Mouse (Mus musculus) gonadal fat pad, adult 2 months (tissue): ENCODE data around the gene Trem1. TPM values are rescaled to one million over a fixed set of nuclear protein-coding genes. Genes with fewer than 3 reads are reported as not detected.

Experiments
- DNase-seq: peaks from one replicate; pipeline ENCODE4 v3.0.0-alpha.2; 2012; ENCODE audit warnings: low read depth
- polyA plus RNA-seq: library from polyadenylated mRNA; depleted of rRNA; stranded (reverse); fragments of >200 nt; gene quantifications from 2 replicates; pipeline ENCODE4 v1.2.3, GENCODE M21; 2012; rRNA removed

Trem1 gene
- polyA plus RNA-seq, 1 experiment: 0.14 TPM

GRCm38 (mm10) chr17:48267591-48267990 is 35.0 kb downstream of the Trem1 start:
- no peak for DNase-seq

GRCm38 (mm10) chr17:48268276-48268675 is 35.7 kb downstream of the Trem1 start:
- DNase-seq: no peak

- no peak for DNase-seq
Measured at GRCm38 (mm10) chr17:48269833-48270232, 37.3 kb downstream of the Trem1 start.

- DNase-seq: no peak
Measured at GRCm38 (mm10) chr17:48272158-48272557, 39.6 kb downstream of the Trem1 start.

- no peak for DNase-seq
Measured at GRCm38 (mm10) chr17:48272598-48272997, 40.0 kb downstream of the Trem1 start.

- DNase-seq: no peak
Measured at GRCm38 (mm10) chr17:48274098-48274497, 41.5 kb downstream of the Trem1 start.

- no peak for DNase-seq
Measured at GRCm38 (mm10) chr17:48274885-48275284, 42.3 kb downstream of the Trem1 start.

- DNase-seq: no peak
Measured at GRCm38 (mm10) chr17:48275736-48276135, 43.2 kb downstream of the Trem1 start.

GRCm38 (mm10) chr17:48278381-48278780 is 45.8 kb downstream of the Trem1 start:
- DNase-seq: no peak

- no peak for DNase-seq
Measured at GRCm38 (mm10) chr17:48279002-48279401, 46.4 kb downstream of the Trem1 start.

- DNase-seq: no peak
Measured at GRCm38 (mm10) chr17:48280943-48281738, 48.6 kb downstream of the Trem1 start.

GRCm38 (mm10) chr17:48281739-48282085 is 49.1 kb downstream of the Trem1 start:
- DNase-seq: no peak

GRCm38 (mm10) chr17:48286765-48287164 is 54.2 kb downstream of the Trem1 start:
- DNase-seq: no peak

GRCm38 (mm10) chr17:48287276-48287675 is 54.7 kb downstream of the Trem1 start:
- DNase-seq: no peak

GRCm38 (mm10) chr17:48293500-48294194 is 61.1 kb downstream of the Trem1 start:
- no peak for DNase-seq

Other genes with a start within 250 kb of the Trem1 start
- gene 1700122O11Rik, start 194.5 kb upstream of the Trem1 start, polyA plus RNA-seq: not detected in 2 replicates
- 0.36 and 0.63 TPM in 2 replicates for gene 1700067P10Rik, start 143.4 kb upstream of the Trem1 start, polyA plus RNA-seq
- gene 9830107B12Rik, start 86.5 kb upstream of the Trem1 start, polyA plus RNA-seq: not detected in 2 replicates
- 0.25 and 0.58 TPM in 2 replicates for gene A530064D06Rik, start 65.5 kb upstream of the Trem1 start, polyA plus RNA-seq
- gene Trem3, start 15.0 kb downstream of the Trem1 start, polyA plus RNA-seq: not detected in 2 replicates
- 0.94 and 1.0 TPM in 2 replicates for gene Treml4, start 31.5 kb downstream of the Trem1 start, polyA plus RNA-seq
- 0.38 and 0.53 TPM in 2 replicates for gene Treml2, start 66.7 kb downstream of the Trem1 start, polyA plus RNA-seq
- gene B430306N03Rik, start 83.4 kb downstream of the Trem1 start, polyA plus RNA-seq: 0.53 and 0.89 TPM in 2 replicates
- 10.2 and 16.3 TPM in 2 replicates for gene Trem2, start 113.6 kb downstream of the Trem1 start, polyA plus RNA-seq
- 0.28 and 0.29 TPM in 2 replicates for gene Treml1, start 127.1 kb downstream of the Trem1 start, polyA plus RNA-seq
- gene Nfya, start 177.1 kb downstream of the Trem1 start, polyA plus RNA-seq: 48.3 and 54.8 TPM in 2 replicates
- 13.3 and 16.2 TPM in 2 replicates for gene Oard1, start 177.2 kb downstream of the Trem1 start, polyA plus RNA-seq
- gene Apobec2, start 200.2 kb downstream of the Trem1 start, polyA plus RNA-seq: 0.33 and 0.92 TPM in 2 replicates
- 0.42 and 1.1 TPM in 2 replicates for gene Tspo2, start 218.8 kb downstream of the Trem1 start, polyA plus RNA-seq
- 1.5 and 1.8 TPM in 2 replicates for gene Unc5cl, start 222.1 kb downstream of the Trem1 start, polyA plus RNA-seq